Mouse (Mus musculus) hindbrain, embryonic 15.5 days (tissue): ENCODE results near the gene Meioc. TPM values are rescaled to one million over a fixed set of nuclear protein-coding genes. Genes with fewer than 3 reads are reported as not detected.

Experiments used
- microRNA-seq: library from miRNA; unstranded; fragments of <30 nt; microRNA quantifications from one replicate; pipeline ENCODE4, GENCODE M21; 2016
- polyA plus RNA-seq: library from polyadenylated mRNA; unstranded; fragments of >200 nt; fragmentation: Nextera tagmentation; extraction: Ambion mirVana; gene quantifications from 2 replicates; pipeline ENCODE4 v1.2.1, GENCODE M21; 2015

Meioc gene
- polyA plus RNA-seq, 1 experiment from 2014 or later, result 0.16 TPM

Small RNAs within 50 kb of the gene (microRNA-seq; reads per million reads assigned to microRNA genes)
- gene Gm22920, result not detected

Other genes with a start within 250 kb of the Meioc start
- 85.7 and 85.9 TPM in 2 replicates for gene Grn, start 233.4 kb upstream of the Meioc start, polyA plus RNA-seq
- gene Fam171a2, start 216.0 kb upstream of the Meioc start, polyA plus RNA-seq, result 29.3 and 30.7 TPM in 2 replicates
- 9.5 and 10.1 TPM in 2 replicates for gene Itga2b, start 193.6 kb upstream of the Meioc start, polyA plus RNA-seq
- gene Gpatch8, start 107.3 kb upstream of the Meioc start, polyA plus RNA-seq, result 66.6 and 69.9 TPM in 2 replicates
- 3.1 and 3.4 TPM in 2 replicates for gene Gm11627, start 84.3 kb upstream of the Meioc start, polyA plus RNA-seq
- 7.9 and 9.8 TPM in 2 replicates for gene Fzd2, start 59.3 kb upstream of the Meioc start, polyA plus RNA-seq
- gene Ccdc43, start 34.1 kb downstream of the Meioc start, polyA plus RNA-seq, result 34.2 and 35.5 TPM in 2 replicates
- gene Adam11, start 97.7 kb downstream of the Meioc start, polyA plus RNA-seq, result 25.6 and 25.9 TPM in 2 replicates
- gene Gjc1, start 156.0 kb downstream of the Meioc start, polyA plus RNA-seq, result 32.5 and 32.8 TPM in 2 replicates
- gene Higd1b, start 172.1 kb downstream of the Meioc start, polyA plus RNA-seq, result 12.1 and 13.9 TPM in 2 replicates
- 133 and 142 TPM in 2 replicates for gene Eftud2, start 217.3 kb downstream of the Meioc start, polyA plus RNA-seq
- 2.0 and 2.1 TPM in 2 replicates for gene Ccdc103, start 217.5 kb downstream of the Meioc start, polyA plus RNA-seq
- 0.13 TPM in 1 of 2 replicates, not detected in the other for gene Fam187a, start 221.5 kb downstream of the Meioc start, polyA plus RNA-seq
- gene Gfap, start 237.2 kb downstream of the Meioc start, polyA plus RNA-seq, result 1.8 and 1.9 TPM in 2 replicates